Mouse (Mus musculus) limb, embryonic 11.5 days (tissue): ENCODE data around the gene Ifna2. TPM values are rescaled to one million over a fixed set of nuclear protein-coding genes. Genes with fewer than 3 reads are reported as not detected.

ENCODE experiments used
- ATAC-seq: fragments of 200-750 bp; cut with Nextera tagmentation; 2 replicates; pipeline ENCODE4 v1.8.0; 2017; ENCODE audit warnings: low read depth; ENCODE audit not compliant: insufficient number of reproducible peaks, low FRiP score, low TSS enrichment
- DNase-seq: peaks from one replicate; pipeline ENCODE4 v3.0.0-alpha.2; 2015; ENCODE audit warnings: low spot score
- H3K27ac ChIP-seq: fragments of 300-500 bp; sonication (generic); replicated peaks from 2 replicates; pipeline ENCODE4 v1.5.1; 2014; ENCODE audit warnings: low read depth, mild to moderate bottlenecking, low read length
- H3K27me3 ChIP-seq: fragments of 300-500 bp; sonication (generic); 2 replicates; pipeline ENCODE4 v1.6.1; 2014; ENCODE audit warnings: mild to moderate bottlenecking, low read length, mixed read lengths; ENCODE audit not compliant: control insufficient read depth, insufficient read depth
- H3K36me3 ChIP-seq: fragments of 300-500 bp; sonication (generic); 2 replicates; pipeline ENCODE4 v1.6.1; 2014; ENCODE audit warnings: mild to moderate bottlenecking, low read length, moderate library complexity, mixed read lengths; ENCODE audit not compliant: control insufficient read depth, insufficient read depth
- H3K4me1 ChIP-seq: fragments of 300-500 bp; sonication (generic); 2 replicates; pipeline ENCODE4 v1.6.1; 2014; ENCODE audit warnings: low read length, mixed read lengths; ENCODE audit not compliant: control insufficient read depth, insufficient read depth
- H3K4me2 ChIP-seq: fragments of 300-500 bp; sonication (generic); 2 replicates; pipeline ENCODE4 v1.6.1; 2014; ENCODE audit warnings: low read depth, mild to moderate bottlenecking, moderate library complexity; ENCODE audit not compliant: severe bottlenecking
- H3K4me3 ChIP-seq: fragments of 300-500 bp; sonication (generic); 2 replicates; pipeline ENCODE4 v1.5.1; 2014; ENCODE audit warnings: low read depth, low read length
- H3K9ac ChIP-seq: fragments of 300-500 bp; sonication (generic); 2 replicates; pipeline ENCODE4 v1.6.1; 2014; ENCODE audit warnings: mild to moderate bottlenecking, low read length
- H3K9me3 ChIP-seq: fragments of 300-500 bp; sonication (generic); 2 replicates; pipeline ENCODE4 v1.6.1; 2016; ENCODE audit warnings: low read length; ENCODE audit not compliant: control insufficient read depth
- WGBS: fragments of 180-500 bp; shearing (Covaris S2); extraction: QIAGEN DNeasy Blood & Tissue Kit; methylation state at CpG from one replicate; pipeline ENCODE4 v1.1.7; 2014; 5-methylcytosine and 5-hydroxymethylcytosine counted together
- polyA plus RNA-seq: library from polyadenylated mRNA; unstranded; fragments of >200 nt; fragmentation: Nextera tagmentation; extraction: Ambion mirVana; gene quantifications from 2 replicates; pipeline ENCODE4 v1.2.1, GENCODE M21; 2014

The Ifna2 gene
- polyA plus RNA-seq, 1 experiment from 2014 or later = not detected

DNA sequence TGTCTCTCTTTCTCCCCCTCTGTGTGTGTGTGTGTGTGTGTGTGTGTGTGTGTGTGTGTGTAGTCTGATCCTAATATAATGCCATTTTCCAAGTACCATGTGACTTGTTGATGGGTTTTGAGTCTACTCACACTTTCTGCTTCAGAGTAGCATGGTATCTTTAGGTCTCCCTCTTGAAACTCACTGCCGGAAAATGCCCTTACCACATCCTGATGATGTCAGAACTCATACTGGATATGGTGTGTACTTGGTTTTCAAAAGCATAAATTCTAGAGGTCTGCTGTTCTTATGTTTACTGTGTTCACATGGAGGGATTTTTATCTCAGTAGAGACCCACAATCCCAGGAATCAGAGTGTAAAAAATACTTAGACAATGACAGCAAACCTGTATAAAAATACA, 8.8 kb upstream of the Ifna2 start:
- no peak overlapping the region for H3K9ac ChIP-seq
- ATAC-seq (no peak), DNase-seq (no peak)
- no peaks in the 10 kb centered on the region for H3K27me3 ChIP-seq
- H3K4me2 ChIP-seq = no peak overlapping the region
- whole genome bisulfite sequencing = 86% methylated on average over 1 of the region's 1 CpGs
- H3K9me3 ChIP-seq = no peaks in the 10 kb centered on the region
- H3K4me3 ChIP-seq = no peak overlapping the region
- H3K4me1 ChIP-seq = no peaks in the 10 kb centered on the region
- no peak overlapping the region for H3K27ac ChIP-seq
- no peaks in the 10 kb centered on the region for H3K36me3 ChIP-seq

GRCm38 (mm10) chr4:88691259-88691658, 7.5 kb upstream of the Ifna2 start, which contains the start of gene Ifnab:
Ifnab (minus strand) TSS chr4:88691359.
- no peak for ATAC-seq
- Histone ChIP-seq H3K9ac (no peak within 1 kb of the TSS), H3K4me1 (no peaks in the 10 kb centered on the region), H3K4me3 (no peak within 1 kb of the TSS), H3K27me3 (no peaks in the 10 kb centered on the region), H3K4me2 (no peak within 1 kb of the TSS), H3K9me3 (no peaks in the 10 kb centered on the region), H3K36me3 (no peaks in the 10 kb centered on the region), H3K27ac (no peak within 1 kb of the TSS)
- no peak for DNase-seq
- WGBS = 59% methylated on average over 2 of the region's 2 CpGs

- Histone ChIP-seq H3K4me1 (no peaks in the 10 kb centered on the region), H3K27me3 (no peaks in the 10 kb centered on the region), H3K4me3 (no peak overlapping the region), H3K9me3 (no peaks in the 10 kb centered on the region), H3K9ac (no peak overlapping the region), H3K4me2 (no peak overlapping the region), H3K27ac (no peak overlapping the region), H3K36me3 (no peaks in the 10 kb centered on the region)
- no peak for ATAC-seq
- no peak for DNase-seq
- WGBS = 77% methylated on average over 3 of the region's 3 CpGs
Measured at GRCm38 (mm10) chr4:88681353-88681752, 2.4 kb downstream of the Ifna2 start.

DNA sequence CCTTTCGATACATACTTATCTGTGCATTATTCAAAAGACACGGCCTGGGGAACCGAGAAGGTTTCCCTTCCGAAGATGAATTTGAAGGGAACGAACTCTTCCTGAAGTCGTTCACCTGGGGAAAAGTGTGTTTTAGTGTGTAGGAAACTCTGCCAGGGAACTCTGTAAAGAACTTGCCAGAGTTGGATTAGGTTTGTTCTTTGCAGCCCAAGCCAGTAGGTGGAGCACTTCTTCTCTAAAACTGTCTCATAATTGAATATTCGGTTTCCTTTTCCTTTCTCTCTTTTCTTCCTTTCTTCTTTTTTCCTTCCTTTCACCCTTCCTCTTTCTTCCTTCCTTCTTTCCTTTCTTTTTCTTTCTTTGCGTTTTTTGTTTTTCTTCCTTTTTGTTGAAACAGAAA, 3.4 kb downstream of the Ifna2 start:
- WGBS = 57% methylated on average over 8 of the region's 8 CpGs
- H3K9ac ChIP-seq = no peak overlapping the region
- H3K4me3 ChIP-seq = no peak overlapping the region
- no peak overlapping the region for H3K27ac ChIP-seq
- no peak overlapping the region for H3K4me2 ChIP-seq
- no peaks in the 10 kb centered on the region for H3K36me3 ChIP-seq
- H3K27me3 ChIP-seq = no peaks in the 10 kb centered on the region
- ATAC-seq (no peak), DNase-seq (peak; percentile 46)
- no peaks in the 10 kb centered on the region for H3K4me1 ChIP-seq
- no peaks in the 10 kb centered on the region for H3K9me3 ChIP-seq

GRCm38 (mm10) chr4:88676824-88677223, 6.9 kb downstream of the Ifna2 start, which contains the start of gene Ifna16:
Ifna16 (minus strand) TSS chr4:88676924.
- ATAC-seq = no peak
- Histone ChIP-seq H3K4me1 (no peaks in the 10 kb centered on the region), H3K9me3 (no peaks in the 10 kb centered on the region), H3K27me3 (no peaks in the 10 kb centered on the region), H3K27ac (no peak within 1 kb of the TSS), H3K4me3 (no peak within 1 kb of the TSS), H3K4me2 (no peak within 1 kb of the TSS), H3K36me3 (no peaks in the 10 kb centered on the region), H3K9ac (no peak within 1 kb of the TSS)
- DNase-seq = no peak
- WGBS = 84% methylated on average over 1 of the region's 1 CpGs

DNA sequence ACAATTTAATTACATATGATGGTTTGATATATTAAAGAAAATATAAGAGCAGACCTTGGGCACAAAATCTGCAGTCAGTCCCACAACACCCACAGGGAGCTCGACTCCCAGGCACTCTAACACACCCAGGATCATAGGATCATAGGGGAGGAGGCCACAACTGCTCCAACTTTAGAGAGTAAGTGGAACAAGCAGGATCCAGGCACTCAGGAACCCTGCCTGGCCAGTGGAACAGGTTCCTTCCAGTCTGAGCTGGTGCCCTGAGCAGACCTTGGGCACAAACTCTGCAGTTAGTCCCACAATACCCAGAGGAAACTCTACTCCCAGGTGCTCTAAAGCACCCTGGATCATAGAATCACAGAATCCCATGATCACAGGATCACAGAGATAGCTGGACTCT, 28.3 kb downstream of the Ifna2 start:
- 59% methylated on average over 1 of the region's 1 CpGs for WGBS
- no peaks in the 10 kb centered on the region for H3K4me1 ChIP-seq
- DNase-seq (no peak), ATAC-seq (no peak)
- no peaks in the 10 kb centered on the region for H3K27me3 ChIP-seq
- H3K36me3 ChIP-seq = no peaks in the 10 kb centered on the region
- H3K4me2 ChIP-seq = no peak overlapping the region
- H3K9ac ChIP-seq = no peak overlapping the region
- H3K4me3 ChIP-seq = no peak overlapping the region
- H3K9me3 ChIP-seq = no peaks in the 10 kb centered on the region
- H3K27ac ChIP-seq = no peak overlapping the region

GRCm38 (mm10) chr4:88653644-88654043, 30.1 kb downstream of the Ifna2 start:
- H3K36me3 ChIP-seq = no peaks in the 10 kb centered on the region
- no peak overlapping the region for H3K27ac ChIP-seq
- H3K4me3 ChIP-seq = no peak overlapping the region
- ATAC-seq = no peak
- no peaks in the 10 kb centered on the region for H3K4me1 ChIP-seq
- WGBS = 78% methylated on average over 3 of the region's 3 CpGs
- H3K4me2 ChIP-seq = no peak overlapping the region
- no peaks in the 10 kb centered on the region for H3K27me3 ChIP-seq
- no peak for DNase-seq
- no peaks in the 10 kb centered on the region for H3K9me3 ChIP-seq
- no peak overlapping the region for H3K9ac ChIP-seq

DNA sequence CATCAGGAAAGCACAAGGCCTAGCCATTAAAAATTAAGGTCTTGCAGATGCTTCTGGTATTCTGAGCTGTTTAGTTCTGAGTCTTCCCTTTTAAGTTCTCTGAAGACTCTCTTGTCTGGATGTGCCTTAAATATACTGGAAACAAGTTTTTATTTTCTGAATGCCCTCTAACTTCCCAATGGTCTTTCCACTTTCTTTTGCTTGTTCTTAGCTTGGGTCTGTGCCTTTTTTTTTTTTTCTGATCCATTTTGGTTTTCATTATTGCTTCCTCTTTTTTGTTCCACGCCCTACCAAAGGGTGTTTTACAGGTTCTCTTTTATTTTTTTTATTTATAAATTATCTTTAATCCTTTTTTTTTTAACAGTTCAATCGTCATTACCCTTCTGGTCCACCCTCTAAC, 39.4 kb downstream of the Ifna2 start, which contains the start of gene Ifna13:
Gene Ifna13 (minus strand): TSS at position 101 of the 400 bp plus-strand sequence.
- H3K27me3 ChIP-seq = no peaks in the 10 kb centered on the region
- no peaks in the 10 kb centered on the region for H3K9me3 ChIP-seq
- no peaks in the 10 kb centered on the region for H3K4me1 ChIP-seq
- WGBS = 64% methylated on average over 2 of the region's 2 CpGs
- H3K27ac ChIP-seq = no peak within 1 kb of the TSS
- H3K4me3 ChIP-seq = no peak within 1 kb of the TSS
- DNase-seq (no peak), ATAC-seq (no peak)
- no peaks in the 10 kb centered on the region for H3K36me3 ChIP-seq
- no peak within 1 kb of the TSS for H3K9ac ChIP-seq
- no peak within 1 kb of the TSS for H3K4me2 ChIP-seq

- no peak overlapping the region for H3K27ac ChIP-seq
- no peak for ATAC-seq
- H3K4me2 ChIP-seq = no peak overlapping the region
- H3K9me3 ChIP-seq = no peaks in the 10 kb centered on the region
- no peak overlapping the region for H3K9ac ChIP-seq
- H3K27me3 ChIP-seq = no peaks in the 10 kb centered on the region
- DNase-seq = no peak
- H3K4me1 ChIP-seq = no peaks in the 10 kb centered on the region
- 44% methylated on average over 2 of the region's 2 CpGs for WGBS
- H3K36me3 ChIP-seq = no peaks in the 10 kb centered on the region
- H3K4me3 ChIP-seq = no peak overlapping the region
Measured at GRCm38 (mm10) chr4:88642526-88642925, 41.2 kb downstream of the Ifna2 start.
